Mouse (Mus musculus) myocyte (in vitro differentiated cells): ENCODE measurements around the gene Nup155. TPM values are rescaled to one million over a fixed set of nuclear protein-coding genes. Genes with fewer than 3 reads are reported as not detected.
"Not testable (repeated sequence)": the region's sequence is repeated elsewhere in the genome, so short reads cannot be mapped to it uniquely, and the experiment has no call there.

ENCODE experiments used
- H3K27me3 ChIP-seq: one replicate; pipeline ENCODE4 v1.6.1; 2011; ENCODE audit not compliant: control insufficient read depth, insufficient read depth, insufficient read length
- H3K36me3 ChIP-seq: one replicate; pipeline ENCODE4 v1.6.1; 2011; ENCODE audit not compliant: control insufficient read depth, insufficient read depth
- H3K4me2 ChIP-seq: one replicate; pipeline ENCODE4 v1.6.1; 2011; ENCODE audit warnings: low read depth, control low read depth
- H3K4me3 ChIP-seq: one replicate; pipeline ENCODE4 v1.5.1; 2011; ENCODE audit warnings: mild to moderate bottlenecking, control low read depth, moderate library complexity
- H3K79me2 ChIP-seq: one replicate; pipeline ENCODE4 v1.6.1; 2011; ENCODE audit not compliant: control insufficient read depth, insufficient read depth
- H3ac ChIP-seq: one replicate; pipeline ENCODE4 v1.6.1; 2011; ENCODE audit not compliant: control insufficient read depth, insufficient read length
- CEBPB ChIP-seq: IDR thresholded peaks from 2 replicates; pipeline ENCODE4 v1.6.1; 2011; ENCODE audit warnings: mild to moderate bottlenecking, moderate library complexity; ENCODE audit not compliant: poor library complexity, insufficient read depth, severe bottlenecking
- E2F4 ChIP-seq: IDR thresholded peaks from one replicate; pipeline ENCODE4 v1.6.1; 2011; ENCODE audit warnings: mild to moderate bottlenecking, control low read depth, moderate library complexity; ENCODE audit not compliant: insufficient read depth
- MAX ChIP-seq: IDR thresholded peaks from one replicate; pipeline ENCODE4 v1.6.1; 2011; ENCODE audit warnings: low read depth, mild to moderate bottlenecking, control low read depth
- MYOD1 ChIP-seq, 3 experiments: IDR thresholded peaks; one replicate each; pipeline ENCODE4 v1.6.1; 2011; ENCODE audit warnings: control low read depth in 2 of 3, low read depth in 2 of 3, mild to moderate bottlenecking in 2 of 3, moderate library complexity in 1 of 3; ENCODE audit not compliant: insufficient read length in 2 of 3, control insufficient read depth in 1 of 3
- MYOG ChIP-seq, 3 experiments: IDR thresholded peaks; one replicate each; pipeline ENCODE4 v1.6.1; 2011; ENCODE audit warnings: control low read depth in 2 of 3, low read depth in 2 of 3, mild to moderate bottlenecking in 2 of 3; ENCODE audit not compliant: insufficient read length in 2 of 3, control insufficient read depth in 1 of 3, insufficient read depth in 1 of 3
- POLR2A ChIP-seq: IDR thresholded peaks from one replicate; pipeline ENCODE4 v1.6.1; 2011; ENCODE audit warnings: low read depth, mild to moderate bottlenecking, control low read depth, moderate library complexity; ENCODE audit not compliant: insufficient read length
- POLR2AphosphoS2 ChIP-seq: IDR thresholded peaks from one replicate; pipeline ENCODE4 v1.6.1; 2011; ENCODE audit warnings: low read depth, control low read depth; ENCODE audit not compliant: insufficient read length
- REST ChIP-seq: IDR thresholded peaks from one replicate; pipeline ENCODE4 v1.6.1; 2011; ENCODE audit warnings: mild to moderate bottlenecking, control low read depth, moderate library complexity; ENCODE audit not compliant: insufficient read depth, insufficient read length
- SRF ChIP-seq: IDR thresholded peaks from one replicate; pipeline ENCODE4 v1.6.1; 2011; ENCODE audit warnings: low read depth; ENCODE audit not compliant: control insufficient read depth, insufficient read length
- TCF12 ChIP-seq: IDR thresholded peaks from one replicate; pipeline ENCODE4 v1.6.1; 2011; ENCODE audit warnings: mild to moderate bottlenecking, control low read depth; ENCODE audit not compliant: poor library complexity, insufficient read depth, severe bottlenecking
- TCF3 ChIP-seq: IDR thresholded peaks from one replicate; pipeline ENCODE4 v1.6.1; 2011; ENCODE audit warnings: low read depth, control low read depth; ENCODE audit not compliant: insufficient read length
- USF1 ChIP-seq: IDR thresholded peaks from one replicate; pipeline ENCODE4 v1.6.1; 2011; ENCODE audit warnings: low read depth, mild to moderate bottlenecking, control low read depth, moderate library complexity
- polyA plus RNA-seq: library from polyadenylated mRNA; unstranded; fragments of >200 nt; fragmentation: generic; extraction: Trizol; gene quantifications from one replicate; pipeline ENCODE4 v1.2.1, GENCODE M21; 2012; ENCODE audit warnings: missing spikeins

Nup155 gene
- polyA plus RNA-seq, 1 experiment: 9.7 TPM

GRCm38 (mm10) chr15:8088715-8089114 lies 20.4 kb upstream of the Nup155 start:
- H3K27me3 ChIP-seq: no peaks in the 10 kb centered on the region
- no peak overlapping the region for H3ac ChIP-seq
- H3K36me3 ChIP-seq: peaks cover 25% of the 10 kb centered on the region
- H3K79me2 ChIP-seq: no peaks in the 10 kb centered on the region
- H3K4me2 ChIP-seq: no peak overlapping the region
- TF ChIP-seq TCF12: no peak
- no peak for TF ChIP-seq MYOD1 (IDR thresholded peaks at IDR 0.05; ENCODE audit: control insufficient read depth in 1 of 3, insufficient read length in 2 of 3, low read depth in 2 of 3)
- no peak for TF ChIP-seq MYOG (IDR thresholded peaks at IDR 0.05; ENCODE audit: control insufficient read depth in 1 of 3, insufficient read depth in 1 of 3, insufficient read length in 2 of 3, low read depth in 2 of 3)
- no peak for TF ChIP-seq SRF
- no peak for TF ChIP-seq POLR2AphosphoS2
- no peak for TF ChIP-seq TCF3
- TF ChIP-seq USF1: no peak
- TF ChIP-seq E2F4: no peak
- no peak for TF ChIP-seq MAX
- TF ChIP-seq REST: no peak
- TF ChIP-seq POLR2A: no peak
- TF ChIP-seq CEBPB: no peak
- H3K4me3 ChIP-seq: no peak overlapping the region

- Histone ChIP-seq H3K27me3 (no peaks in the 10 kb centered on the region), H3K36me3 (peaks cover 32% of the 10 kb centered on the region), H3K4me2 (no peak overlapping the region), H3ac (no peak overlapping the region), H3K79me2 (peaks cover under 1% of the 10 kb centered on the region), H3K4me3 (no peak overlapping the region)
- no peak for TF ChIP-seq POLR2AphosphoS2
Observed at GRCm38 (mm10) chr15:8090685-8091084, 18.4 kb upstream of the Nup155 start.

- not testable (repeated sequence) for H3K4me2 ChIP-seq, H3K4me3 ChIP-seq, H3ac ChIP-seq, H3K27me3 ChIP-seq
- Histone ChIP-seq H3K79me2 (peaks cover 19% of the 10 kb centered on the region), H3K36me3 (peaks cover 38% of the 10 kb centered on the region)
Observed at GRCm38 (mm10) chr15:8092668-8093067, 16.4 kb upstream of the Nup155 start.

GRCm38 (mm10) chr15:8097853-8098252 lies 11.2 kb upstream of the Nup155 start:
- Histone ChIP-seq H3K4me2 (peak overlapping the region; percentile 59), H3K79me2 (peaks cover 31% of the 10 kb centered on the region), H3K27me3 (no peaks in the 10 kb centered on the region), H3K4me3 (peak overlapping the region; percentile 48), H3ac (no peak overlapping the region), H3K36me3 (peaks cover 16% of the 10 kb centered on the region)
- TF ChIP-seq USF1 (no peak), TCF3 (no peak), E2F4 (no peak), CEBPB (no peak), POLR2A (no peak), SRF (no peak), MYOG (IDR thresholded peaks at IDR 0.05; ENCODE audit: control insufficient read depth in 1 of 3, insufficient read depth in 1 of 3, insufficient read length in 2 of 3, low read depth in 2 of 3) (no peak), POLR2AphosphoS2 (no peak), MYOD1 (IDR thresholded peaks at IDR 0.05; ENCODE audit: control insufficient read depth in 1 of 3, insufficient read length in 2 of 3, low read depth in 2 of 3) (no peak), TCF12 (no peak), MAX (no peak), REST (no peak)

GRCm38 (mm10) chr15:8098774-8099749 lies 10.0 kb upstream of the Nup155 start, which contains the start of gene Wdr70:
Gene Wdr70, minus strand, starts transcription at chr15:8099209.
- peak within 1 kb of the TSS; percentile 48 for H3K4me3 ChIP-seq
- no peaks in the 10 kb centered on the region for H3K27me3 ChIP-seq
- TF ChIP-seq MAX (no peak), CEBPB (no peak), POLR2A (peak; percentile 95), MYOD1 (IDR thresholded peaks at IDR 0.05; ENCODE audit: control insufficient read depth in 1 of 3, insufficient read length in 2 of 3, low read depth in 2 of 3) (peak in 1 of 3 experiments; percentile 57), REST (no peak), SRF (peak; percentile 88), USF1 (no peak), MYOG (IDR thresholded peaks at IDR 0.05; ENCODE audit: control insufficient read depth in 1 of 3, insufficient read depth in 1 of 3, insufficient read length in 2 of 3, low read depth in 2 of 3) (peak in 2 of 3 experiments; percentile 54 to 62), POLR2AphosphoS2 (peak; percentile 99), E2F4 (peak; percentile 51)

GRCm38 (mm10) chr15:8101975-8102542 lies 7.0 kb upstream of the Nup155 start:
- H3ac ChIP-seq, H3K4me3 ChIP-seq, H3K27me3 ChIP-seq, H3K4me2 ChIP-seq, H3K36me3 ChIP-seq: not testable (repeated sequence)
- H3K79me2 ChIP-seq: peaks cover 16% of the 10 kb centered on the region

More at GRCm38 (mm10) chr15:8098774-8099749, 10.0 kb upstream of the Nup155 start, which contains the start of gene Wdr70:
- peaks cover 16% of the 10 kb centered on the region for H3K36me3 ChIP-seq
- H3K4me2 ChIP-seq: peak within 1 kb of the TSS; percentile 73
- H3ac ChIP-seq: peak within 1 kb of the TSS; percentile 1
- H3K79me2 ChIP-seq: peaks cover 31% of the 10 kb centered on the region
